Mouse (Mus musculus) kidney, embryonic 16.5 days (tissue): ENCODE data around the gene Olfr51. TPM values are rescaled to one million over a fixed set of nuclear protein-coding genes. Genes with fewer than 3 reads are reported as not detected.
A peak's percentile ranks its signal among the peaks of the same experiment; 100 is the strongest.
"Not testable (repeated sequence)": the region's sequence is repeated elsewhere in the genome, so short reads cannot be mapped to it uniquely, and the experiment has no call there.

ENCODE experiments used
- ATAC-seq: fragments of 200-750 bp; cut with Nextera tagmentation; 2 replicates; pipeline ENCODE4 v1.8.0; 2017; ENCODE audit warnings: moderate TSS enrichment; ENCODE audit not compliant: low FRiP score, low TSS enrichment
- H3K27ac ChIP-seq: fragments of 300-500 bp; sonication (generic); 2 replicates; pipeline ENCODE4 v1.5.1; 2014; ENCODE audit warnings: low read length
- H3K27me3 ChIP-seq: fragments of 300-500 bp; sonication (generic); 2 replicates; pipeline ENCODE4 v1.6.1; 2014; ENCODE audit warnings: low read length, control low read depth, mixed read lengths; ENCODE audit not compliant: insufficient read depth
- H3K36me3 ChIP-seq: fragments of 300-500 bp; sonication (generic); 2 replicates; pipeline ENCODE4 v1.6.1; 2014; ENCODE audit warnings: low read length, control low read depth, mixed read lengths; ENCODE audit not compliant: insufficient read depth
- H3K4me1 ChIP-seq: fragments of 300-500 bp; sonication (generic); 2 replicates; pipeline ENCODE4 v1.6.1; 2014; ENCODE audit warnings: low read length, control low read depth, mixed read lengths; ENCODE audit not compliant: insufficient read depth
- H3K4me2 ChIP-seq: fragments of 300-500 bp; sonication (generic); replicated peaks from 2 replicates; pipeline ENCODE4 v1.6.1; 2014; ENCODE audit warnings: low read depth, low read length
- H3K4me3 ChIP-seq: fragments of 300-500 bp; sonication (generic); 2 replicates; pipeline ENCODE4 v1.5.1; 2014; ENCODE audit warnings: mild to moderate bottlenecking, low read length
- H3K9ac ChIP-seq: fragments of 300-500 bp; sonication (generic); replicated peaks from 2 replicates; pipeline ENCODE4 v1.6.1; 2014; ENCODE audit warnings: low read length
- H3K9me3 ChIP-seq: fragments of 300-500 bp; sonication (generic); 2 replicates; pipeline ENCODE4 v1.6.1; 2016; ENCODE audit warnings: low read length, control low read depth
- WGBS: fragments of 180-500 bp; shearing (Covaris S2); extraction: QIAGEN DNeasy Blood & Tissue Kit; methylation state at CpG from one replicate; pipeline ENCODE4 v1.1.7; 2014; 5-methylcytosine and 5-hydroxymethylcytosine counted together
- polyA plus RNA-seq: library from polyadenylated mRNA; unstranded; fragments of >200 nt; fragmentation: Nextera tagmentation; extraction: Ambion mirVana; gene quantifications from 2 replicates; pipeline ENCODE4 v1.2.1, GENCODE M21; 2015

Olfr51 gene
- polyA plus RNA-seq = not detected in 2 replicates

GRCm38 (mm10) chr11:51003296-51003695 is at the start of gene Olfr51:
Olfr51 (plus strand) TSS chr11:51003596.
- H3K27ac ChIP-seq = no peak within 1 kb of the TSS
- no peaks in the 10 kb centered on the region for H3K36me3 ChIP-seq
- H3K27me3 ChIP-seq = no peaks in the 10 kb centered on the region
- H3K4me1 ChIP-seq = no peaks in the 10 kb centered on the region
- H3K9ac ChIP-seq = no peak within 1 kb of the TSS
- H3K9me3 ChIP-seq = no peaks in the 10 kb centered on the region
- no peak for ATAC-seq
- H3K4me2 ChIP-seq = no peak within 1 kb of the TSS
- WGBS = 73% methylated on average over 5 of the region's 5 CpGs
- no peak within 1 kb of the TSS for H3K4me3 ChIP-seq

- Histone ChIP-seq H3K4me3 (no peak within 1 kb of the TSS), H3K9ac (no peak within 1 kb of the TSS), H3K4me1 (peaks cover 6% of the 10 kb centered on the region; the same call in 1 of the 2 replicates), H3K27me3 (no peaks in the 10 kb centered on the region; the same call in 1 of the 2 replicates), H3K4me2 (peak within 1 kb of the TSS; percentile 38; the same call in 1 of the 2 replicates), H3K27ac (no peak within 1 kb of the TSS), H3K9me3 (no peaks in the 10 kb centered on the region), H3K36me3 (no peaks in the 10 kb centered on the region)
- 60% methylated on average over 6 of the region's 6 CpGs for WGBS
- ATAC-seq = no peak
Measured at GRCm38 (mm10) chr11:50953665-50954064, 49.7 kb upstream of the Olfr51 start, which contains the start of gene Prop1. Prop1 (minus strand) TSS chr11:50953765.

GRCm38 (mm10) chr11:50964886-50965285 is 38.5 kb upstream of the Olfr51 start:
- Histone ChIP-seq H3K36me3 (no peaks in the 10 kb centered on the region), H3K27me3 (no peaks in the 10 kb centered on the region), H3K4me1 (no peaks in the 10 kb centered on the region), H3K4me2 (no peak overlapping the region), H3K4me3 (no peak overlapping the region), H3K9me3 (no peaks in the 10 kb centered on the region), H3K27ac (no peak overlapping the region), H3K9ac (no peak overlapping the region)
- WGBS = 76% methylated on average over 2 of the region's 2 CpGs
- ATAC-seq = no peak

DNA sequence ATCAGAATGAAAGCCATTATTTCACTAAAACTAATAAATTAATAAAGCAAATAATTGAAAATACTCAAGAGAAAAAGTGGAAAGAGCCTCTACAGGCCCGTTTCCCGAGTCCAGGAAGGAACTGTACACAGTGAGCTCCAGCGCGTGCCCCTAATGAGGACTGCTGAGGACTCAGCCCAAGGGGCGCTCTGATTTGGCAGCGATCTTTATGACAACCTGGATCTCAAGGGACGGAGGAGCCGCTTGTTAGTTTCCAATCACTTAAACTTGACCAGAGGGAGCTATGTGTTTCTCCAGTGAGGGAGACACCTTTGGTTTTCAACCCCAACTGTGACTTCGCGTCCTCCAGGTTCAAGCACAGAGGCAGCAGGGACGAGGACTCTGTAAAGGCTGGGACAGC is 37.2 kb upstream of the Olfr51 start, which contains the start of gene Olfr1378:
Gene Olfr1378, plus strand, starts transcription at position 301 of the 400 bp plus-strand sequence.
- H3K27ac ChIP-seq = no peak within 1 kb of the TSS
- no peak within 1 kb of the TSS for H3K9ac ChIP-seq
- no peak within 1 kb of the TSS for H3K4me3 ChIP-seq
- no peak for ATAC-seq
- no peaks in the 10 kb centered on the region for H3K36me3 ChIP-seq
- no peaks in the 10 kb centered on the region for H3K9me3 ChIP-seq
- WGBS = 90% methylated on average over 11 of the region's 11 CpGs
- H3K4me1 ChIP-seq = no peaks in the 10 kb centered on the region
- no peak within 1 kb of the TSS for H3K4me2 ChIP-seq
- no peaks in the 10 kb centered on the region for H3K27me3 ChIP-seq

DNA sequence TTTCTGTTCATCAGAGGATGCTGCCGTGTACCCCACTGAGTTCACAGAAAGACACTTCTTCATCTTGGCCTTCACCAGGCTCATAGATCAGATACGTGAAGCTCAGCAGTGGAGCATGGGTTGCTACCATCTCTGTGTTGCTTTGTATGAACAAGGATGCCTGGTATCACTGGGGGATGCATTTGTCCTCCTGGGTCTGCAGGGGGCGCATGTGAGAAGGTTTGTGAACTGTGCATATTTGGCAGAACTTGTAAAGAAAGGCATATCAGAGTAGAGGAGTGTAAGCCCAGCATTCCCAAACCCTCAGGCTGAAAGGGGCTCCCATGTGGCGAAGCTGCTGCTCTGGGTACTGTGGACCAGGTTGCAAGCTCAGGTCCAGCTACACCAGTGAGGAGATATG is 26.2 kb upstream of the Olfr51 start:
- H3K4me2 ChIP-seq = no peak overlapping the region
- no peak overlapping the region for H3K4me3 ChIP-seq
- no peak overlapping the region for H3K27ac ChIP-seq
- H3K9me3 ChIP-seq = no peaks in the 10 kb centered on the region
- no peak overlapping the region for H3K9ac ChIP-seq
- WGBS = 74% methylated on average over 4 of the region's 4 CpGs
- H3K27me3 ChIP-seq = no peaks in the 10 kb centered on the region
- no peaks in the 10 kb centered on the region for H3K4me1 ChIP-seq
- ATAC-seq = no peak
- H3K36me3 ChIP-seq = no peaks in the 10 kb centered on the region

DNA sequence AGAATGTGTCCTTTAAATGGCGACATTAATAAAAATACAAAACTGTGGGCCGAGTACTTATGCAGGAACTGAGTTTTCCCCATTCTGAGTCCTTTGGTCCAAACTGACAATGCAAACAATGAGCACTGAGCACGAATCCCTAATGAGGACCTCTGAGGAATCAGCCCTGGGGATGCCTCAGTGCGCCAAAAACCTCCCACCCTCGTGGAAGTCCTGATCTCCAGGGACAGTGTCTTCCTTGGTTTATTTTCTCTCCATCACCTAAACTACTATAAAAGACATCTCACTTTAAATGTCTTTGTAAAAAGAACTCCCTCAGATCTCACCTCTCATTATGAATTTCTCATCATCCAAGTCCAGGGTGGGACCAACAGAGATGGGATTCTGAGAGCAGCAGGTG is 21.7 kb upstream of the Olfr51 start, which contains the start of gene Olfr1377:
Gene Olfr1377, plus strand, starts transcription at position 301 of the 400 bp plus-strand sequence.
- H3K4me1 ChIP-seq = no peaks in the 10 kb centered on the region
- no peaks in the 10 kb centered on the region for H3K9me3 ChIP-seq
- H3K4me2 ChIP-seq = no peak within 1 kb of the TSS
- H3K4me3 ChIP-seq = no peak within 1 kb of the TSS
- H3K27me3 ChIP-seq = no peaks in the 10 kb centered on the region
- no peaks in the 10 kb centered on the region for H3K36me3 ChIP-seq
- 72% methylated on average over 5 of the region's 5 CpGs for WGBS
- H3K9ac ChIP-seq = no peak within 1 kb of the TSS
- ATAC-seq = no peak
- no peak within 1 kb of the TSS for H3K27ac ChIP-seq

GRCm38 (mm10) chr11:51011821-51012220 is 8.4 kb downstream of the Olfr51 start:
- ATAC-seq = no peak
- WGBS = 63% methylated on average over 5 of the region's 5 CpGs
- no peaks in the 10 kb centered on the region for H3K36me3 ChIP-seq
- no peak overlapping the region for H3K9ac ChIP-seq
- no peak overlapping the region for H3K27ac ChIP-seq
- H3K9me3 ChIP-seq = no peaks in the 10 kb centered on the region
- H3K4me2 ChIP-seq = no peak overlapping the region
- H3K27me3 ChIP-seq = no peaks in the 10 kb centered on the region
- H3K4me3 ChIP-seq = no peak overlapping the region
- no peaks in the 10 kb centered on the region for H3K4me1 ChIP-seq

- Histone ChIP-seq H3K4me1 (no peaks in the 10 kb centered on the region), H3K4me2 (no peak within 1 kb of the TSS), H3K9ac (no peak within 1 kb of the TSS), H3K9me3 (no peaks in the 10 kb centered on the region), H3K27ac (no peak within 1 kb of the TSS), H3K27me3 (no peaks in the 10 kb centered on the region), H3K4me3 (no peak within 1 kb of the TSS), H3K36me3 (no peaks in the 10 kb centered on the region)
- no peak for ATAC-seq
- 73% methylated on average over 1 of the region's 1 CpGs for WGBS
Measured at GRCm38 (mm10) chr11:51013936-51014335, 10.5 kb downstream of the Olfr51 start, which contains the start of gene Olfr54. Olfr54 (plus strand) TSS chr11:51014236.

- Histone ChIP-seq H3K27me3 (no peaks in the 10 kb centered on the region), H3K4me2 (no peak overlapping the region), H3K4me3 (no peak overlapping the region), H3K9me3 (no peaks in the 10 kb centered on the region), H3K9ac (no peak overlapping the region), H3K27ac (no peak overlapping the region), H3K36me3 (no peaks in the 10 kb centered on the region), H3K4me1 (no peaks in the 10 kb centered on the region)
- no peak for ATAC-seq
- 55% methylated on average over 2 of the region's 2 CpGs for WGBS
Measured at GRCm38 (mm10) chr11:51016341-51016740, 12.9 kb downstream of the Olfr51 start.

GRCm38 (mm10) chr11:51026811-51027210 is 23.4 kb downstream of the Olfr51 start:
- H3K27me3 ChIP-seq, H3K27ac ChIP-seq, H3K4me1 ChIP-seq, H3K9me3 ChIP-seq, ATAC-seq, H3K4me2 ChIP-seq, H3K9ac ChIP-seq, H3K4me3 ChIP-seq, H3K36me3 ChIP-seq: not testable (repeated sequence)
- WGBS = 87% methylated on average over 11 of the region's 11 CpGs
